Mouse (Mus musculus) heart, postnatal 10 days (tissue): ENCODE data around the gene Fut4. TPM values are rescaled to one million over a fixed set of nuclear protein-coding genes. Genes with fewer than 3 reads are reported as not detected.

Source experiments
- DNase-seq, 2 experiments: peaks; one replicate each; pipeline ENCODE4 v3.0.0; 2021
- intact Hi-C: fragments of 180-260 bp; cut with DNase I; formaldehyde crosslinking; loops from one replicate; pipeline ENCODE4 v1.15.1; 2025
- total RNA-seq, 2 experiments: library from RNA; stranded (reverse); gene quantifications; 2 replicates each; pipeline ENCODE4 v1.2.3; 2021

Fut4 gene
- total RNA-seq, result 1 to 10 TPM in 1 of 2 experiments, under 1 TPM in 1; 0.69 to 1.1 TPM

DNA sequence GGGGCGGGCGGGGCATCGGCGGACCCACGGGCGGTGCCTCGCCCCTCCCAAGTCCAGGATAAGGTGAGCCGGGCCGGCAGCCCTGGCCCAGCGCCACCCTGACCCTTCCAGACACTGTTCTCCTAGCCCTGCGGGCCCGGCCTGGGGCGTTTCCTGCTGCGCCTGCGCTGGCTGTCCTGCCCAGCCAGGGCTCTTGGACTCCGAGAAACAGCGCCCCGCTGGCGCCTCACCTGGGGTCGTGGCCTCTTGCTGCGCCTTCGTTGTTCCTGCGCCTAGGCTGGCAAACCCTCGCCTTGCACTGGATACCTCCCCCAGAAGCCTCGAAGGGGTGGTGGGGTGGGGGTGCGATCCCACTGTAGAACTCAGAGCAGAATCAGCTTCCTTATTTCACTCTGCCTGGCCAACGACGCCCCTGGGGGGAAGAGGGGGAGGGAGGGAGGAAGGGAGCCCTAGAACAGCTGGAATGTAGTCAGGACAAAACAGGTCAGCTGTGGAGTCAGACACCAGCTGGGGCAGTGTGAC lies at the start of gene Fut4:
Gene Fut4 (minus strand): TSS at position 393 of the 522 bp plus-strand sequence.
- peak; percentile 67 to 69 for DNase-seq
- intact Hi-C loops, result no loop called here

GRCm38 (mm10) chr9:14787356-14787755 lies 35.2 kb upstream of the Fut4 start:
- intact Hi-C loops, result no loop called here
- DNase-seq, result no peak

GRCm38 (mm10) chr9:14784039-14785002 lies 32.1 kb upstream of the Fut4 start, which contains the start of the genes Mre11a and Ankrd49:
Gene Mre11a (plus strand): TSS chr9:14784654.
Gene Ankrd49 (minus strand): TSS chr9:14784856.
- peak; percentile 96 for DNase-seq
- intact Hi-C loops, result no loop called here

- no peak for DNase-seq
- intact Hi-C loops, result no loop called here
These were observed 26.1 kb upstream of the Fut4 start for GRCm38 (mm10) chr9:14778341-14778740.

GRCm38 (mm10) chr9:14773813-14774212 lies 21.6 kb upstream of the Fut4 start:
- intact Hi-C loops, result loop anchor here (2.0 kb wide), 1 partner anchor 241 kb away; no protein-coding TSS in a partner anchor

GRCm38 (mm10) chr9:14772074-14772473 lies 19.9 kb upstream of the Fut4 start:
- intact Hi-C loops, result loop anchor here (2.0 kb wide), 1 partner anchor 243 kb away; no protein-coding TSS in a partner anchor
- DNase-seq, result no peak

More at GRCm38 (mm10) chr9:14773813-14774212, 21.6 kb upstream of the Fut4 start:
- DNase-seq, result no peak

DNA sequence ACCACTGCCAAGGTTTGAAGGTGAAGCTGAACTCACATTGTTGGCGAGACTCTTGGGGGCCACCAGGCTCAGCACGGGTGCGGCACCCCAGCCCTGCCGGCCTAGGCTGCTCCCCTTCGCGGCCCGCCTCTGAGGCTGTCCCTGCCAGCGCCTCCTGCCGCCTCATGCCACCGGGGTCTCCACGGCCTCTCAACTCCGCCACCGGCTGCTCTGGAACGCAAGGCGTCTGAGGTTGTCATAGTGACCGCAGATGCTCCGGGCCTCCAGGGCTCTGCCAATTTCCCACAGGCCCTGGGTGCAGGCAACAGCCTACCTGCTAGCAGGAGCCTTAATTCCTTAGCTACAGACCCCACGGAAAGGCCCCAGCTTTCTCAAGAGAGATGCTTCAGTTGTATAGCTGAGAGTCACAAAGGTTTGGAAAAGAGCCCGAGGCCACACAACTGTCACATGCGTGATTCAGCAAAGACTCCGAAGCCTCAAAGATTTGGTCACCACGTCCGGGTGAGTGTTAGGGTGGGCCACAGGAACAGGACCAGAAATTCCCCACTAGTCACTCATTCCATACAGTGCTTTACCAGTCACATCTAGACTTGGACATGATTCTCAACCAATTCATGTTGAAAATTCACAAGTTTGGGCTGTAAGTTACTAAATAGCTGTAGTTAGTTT lies 18.7 kb upstream of the Fut4 start, which contains the start of gene 1700012B09Rik:
Gene 1700012B09Rik (minus strand): TSS at position 228 of the 669 bp plus-strand sequence.
- DNase-seq, result no peak
- intact Hi-C loops, result no loop called here

GRCm38 (mm10) chr9:14769811-14770210 lies 17.6 kb upstream of the Fut4 start:
- intact Hi-C loops, result no loop called here
- DNase-seq, result no peak

DNA sequence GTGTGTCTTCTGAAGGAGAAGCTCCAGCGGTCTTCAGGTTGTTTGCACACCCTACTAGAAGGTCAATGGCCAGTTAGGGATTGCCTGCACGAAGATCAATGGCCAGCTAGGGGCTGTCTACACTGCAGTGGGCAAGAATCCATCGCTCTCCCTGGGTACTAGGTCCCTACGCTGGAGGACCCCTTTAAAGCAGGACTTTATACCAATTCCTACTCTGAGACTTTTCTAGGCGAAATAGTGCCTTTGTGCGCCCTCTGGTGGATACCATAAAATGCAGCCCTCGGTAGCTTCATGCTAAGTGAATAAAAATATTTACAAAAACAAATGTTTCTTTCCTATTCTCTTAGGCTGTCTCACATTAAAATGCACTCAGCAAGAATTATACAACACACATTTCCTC lies 12.6 kb upstream of the Fut4 start:
- intact Hi-C loops, result loop anchor here (2.0 kb wide), 1 partner anchor 252 kb away; no protein-coding TSS in a partner anchor
- peak; percentile 36 to 65 for DNase-seq

GRCm38 (mm10) chr9:14759261-14759660 lies 7.1 kb upstream of the Fut4 start:
- no peak for DNase-seq
- intact Hi-C loops, result no loop called here

GRCm38 (mm10) chr9:14758590-14758989 lies 6.4 kb upstream of the Fut4 start:
- intact Hi-C loops, result no loop called here
- no peak for DNase-seq

GRCm38 (mm10) chr9:14754469-14754868 lies 2.3 kb upstream of the Fut4 start:
- DNase-seq, result no peak
- intact Hi-C loops, result no loop called here

- DNase-seq, result no peak
- intact Hi-C loops, result no loop called here
These were observed 1.8 kb upstream of the Fut4 start for GRCm38 (mm10) chr9:14753947-14754346.

- peak in 1 of 2 experiments; percentile 19 for DNase-seq
- intact Hi-C loops, result no loop called here
These were observed 641 bp downstream of the Fut4 start for GRCm38 (mm10) chr9:14751503-14752000.

DNA sequence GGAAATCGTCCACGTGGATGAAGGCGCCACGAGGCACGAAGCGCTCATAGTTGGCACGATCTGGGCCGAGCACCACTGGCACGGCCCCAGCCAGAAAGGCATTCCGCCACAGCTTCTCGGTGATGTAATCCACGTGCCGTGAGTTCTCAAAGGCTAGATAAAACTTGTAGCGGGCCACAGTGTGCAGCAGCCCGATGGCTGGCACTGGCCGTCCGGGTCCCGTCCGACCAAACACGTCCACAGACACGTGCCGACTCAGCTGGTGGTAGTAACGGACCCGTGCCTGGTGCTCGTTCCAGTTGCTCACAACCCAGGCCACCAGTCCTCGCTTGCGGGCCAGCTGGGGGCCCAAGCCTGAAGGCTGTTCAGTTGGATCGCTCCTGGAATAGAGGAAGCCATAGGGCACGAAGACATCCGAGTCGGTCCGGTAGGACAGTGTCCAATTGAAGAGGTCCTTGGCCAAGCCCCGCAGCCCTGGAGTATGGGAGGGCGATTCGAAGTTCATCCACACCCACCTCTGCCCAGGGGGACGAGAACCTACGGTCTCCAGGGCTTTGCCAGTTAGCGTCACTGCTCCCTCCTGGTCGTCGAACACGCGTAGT lies 1.2 kb downstream of the Fut4 start:
- intact Hi-C loops, result no loop called here
- peak; percentile 4 to 32 for DNase-seq

DNA sequence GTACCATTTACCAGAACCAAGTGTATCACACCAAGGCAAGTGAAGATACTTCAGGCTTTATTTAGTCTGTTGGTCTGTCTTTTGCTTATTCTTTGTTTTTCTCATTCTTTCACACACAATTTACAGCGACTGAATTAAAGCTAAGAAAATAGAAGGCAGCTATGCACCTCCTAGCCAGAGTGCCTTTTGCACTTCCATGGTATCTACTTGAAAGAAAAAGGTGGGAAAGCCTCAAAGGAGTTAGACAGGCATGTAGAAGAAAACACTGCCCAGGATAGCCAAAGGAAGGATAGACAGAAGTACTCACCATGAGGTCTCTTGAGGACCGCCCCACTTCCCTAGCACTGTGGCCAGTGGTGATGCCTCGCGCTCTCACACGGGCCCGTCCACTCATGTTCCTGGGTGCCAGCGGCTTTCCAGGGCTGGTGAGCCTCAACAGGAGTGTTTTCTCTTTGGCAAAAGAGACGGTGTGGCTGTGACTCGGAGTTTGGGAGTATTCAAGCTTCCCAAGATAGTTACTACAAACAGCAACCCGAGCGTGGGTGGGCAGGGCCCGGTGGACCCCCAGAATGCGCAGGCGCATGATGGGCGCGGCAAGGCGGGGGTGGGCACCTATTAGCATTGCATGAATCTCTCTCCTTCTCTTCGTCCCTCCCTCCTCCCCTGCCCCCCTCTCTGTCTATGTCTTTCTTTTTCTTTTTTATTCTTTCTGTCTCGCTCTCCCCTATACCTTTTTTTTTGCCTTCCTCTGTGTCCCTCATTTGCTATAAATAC lies 11.9 kb downstream of the Fut4 start, which contains the start of gene Piwil4:
Gene Piwil4 (minus strand): TSS at position 583 of the 774 bp plus-strand sequence.
- intact Hi-C loops, result no loop called here
- DNase-seq, result no peak

- intact Hi-C loops, result no loop called here
- no peak for DNase-seq
These were observed 12.6 kb downstream of the Fut4 start for GRCm38 (mm10) chr9:14739498-14740150.

DNA sequence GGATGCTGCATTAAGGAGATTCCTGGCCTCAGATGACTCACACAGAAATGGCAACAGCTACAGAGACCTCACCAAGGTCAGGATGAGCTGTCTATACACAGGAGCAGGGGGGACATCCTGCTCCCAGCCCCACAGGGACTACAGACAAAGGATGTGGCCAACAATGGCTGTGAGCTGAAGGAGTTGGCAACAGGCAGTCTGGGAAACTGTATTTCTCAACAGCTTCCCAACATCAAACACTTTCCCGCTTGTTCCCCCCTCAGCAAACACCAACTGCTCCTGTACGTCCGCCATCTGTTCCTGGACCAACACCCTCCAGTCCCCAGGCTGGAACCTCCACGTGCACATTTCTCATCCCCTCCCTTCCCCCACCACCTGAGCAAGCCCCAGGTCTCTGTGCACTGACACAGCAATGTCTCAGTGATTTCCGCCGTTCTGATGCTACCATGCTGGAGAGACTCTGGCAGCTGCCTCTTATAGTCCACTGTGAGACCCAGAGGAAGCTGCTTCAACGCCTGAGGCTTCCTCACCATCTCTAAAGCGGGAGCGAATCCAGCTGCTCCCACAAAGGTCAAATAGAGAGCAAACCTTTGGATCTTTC lies 21.2 kb downstream of the Fut4 start:
- DNase-seq, result peak; percentile 22 to 33

DNA sequence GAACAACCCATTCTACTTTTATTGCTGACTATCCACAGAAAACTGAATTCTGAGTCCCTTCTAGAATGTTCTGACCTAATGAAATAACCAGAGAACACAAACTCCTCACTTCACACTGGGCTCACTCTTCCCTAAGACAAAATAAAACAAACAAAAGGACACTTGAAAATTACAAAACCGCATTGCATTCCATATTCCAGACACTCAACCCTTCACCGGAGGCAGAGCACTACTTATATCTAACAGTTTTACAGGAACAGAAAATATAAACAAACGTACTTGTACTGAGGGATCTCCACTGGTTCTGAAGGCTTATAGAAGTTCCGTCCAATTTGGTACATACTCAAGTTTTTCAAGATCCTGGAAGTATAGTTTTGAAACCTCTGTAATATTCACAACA lies 23.8 kb downstream of the Fut4 start:
- DNase-seq, result no peak
- intact Hi-C loops, result no loop called here

More for the DNA sequence above, 21.2 kb downstream of the Fut4 start:
- intact Hi-C loops, result no loop called here
